Mouse (Mus musculus) hindbrain, embryonic 10.5 days (tissue): ENCODE results near the gene Tmem63c. TPM values are rescaled to one million over a fixed set of nuclear protein-coding genes. Genes with fewer than 3 reads are reported as not detected.

Experiments
- DNase-seq: peaks from one replicate; pipeline ENCODE4 v3.0.0-alpha.2; 2017; ENCODE audit warnings: low spot score
- H3K27ac ChIP-seq: fragments of 300-500 bp; sonication (generic); 2 replicates; pipeline ENCODE4 v1.5.1; 2016; ENCODE audit warnings: mild to moderate bottlenecking, moderate library complexity
- H3K27me3 ChIP-seq: fragments of 300-500 bp; sonication (generic); 2 replicates; pipeline ENCODE4 v1.6.1; 2016; ENCODE audit warnings: mild to moderate bottlenecking; ENCODE audit not compliant: poor library complexity, insufficient read depth, severe bottlenecking
- H3K36me3 ChIP-seq: fragments of 300-500 bp; sonication (generic); 2 replicates; pipeline ENCODE4 v1.6.1; 2016; ENCODE audit warnings: mild to moderate bottlenecking, moderate library complexity
- H3K4me1 ChIP-seq: fragments of 300-500 bp; sonication (generic); replicated peaks from 2 replicates; pipeline ENCODE4 v1.6.1; 2016; ENCODE audit warnings: mild to moderate bottlenecking
- H3K4me3 ChIP-seq: fragments of 300-500 bp; sonication (generic); 2 replicates; pipeline ENCODE4 v1.5.1; 2016; ENCODE audit warnings: mild to moderate bottlenecking, moderate library complexity
- H3K9me3 ChIP-seq: fragments of 300-500 bp; sonication (generic); 2 replicates; pipeline ENCODE4 v1.6.1; 2016; ENCODE audit warnings: mild to moderate bottlenecking, moderate library complexity
- WGBS: fragments of 180-500 bp; shearing (Covaris S2); methylation state at CpG from one replicate; pipeline ENCODE4 v1.1.7; 2016; 5-methylcytosine and 5-hydroxymethylcytosine counted together
- polyA plus RNA-seq: library from polyadenylated mRNA; unstranded; fragments of >200 nt; fragmentation: Nextera tagmentation; extraction: Ambion mirVana; gene quantifications from 2 replicates; pipeline ENCODE4 v1.2.1, GENCODE M21; 2016

The Tmem63c gene
- polyA plus RNA-seq, 1 experiment from 2014 or later = 0.35 TPM

- Histone ChIP-seq H3K36me3 (no peaks in the 10 kb centered on the region), H3K4me1 (peaks cover 4% of the 10 kb centered on the region; the same call in 1 of the 2 replicates), H3K4me3 (no peak overlapping the region), H3K9me3 (no peaks in the 10 kb centered on the region), H3K27me3 (no peaks in the 10 kb centered on the region), H3K27ac (no peak overlapping the region)
- DNase-seq = no peak
- 44% methylated on average over 4 of the region's 4 CpGs for WGBS
Observed at GRCm38 (mm10) chr12:87088331-87088730, 67.2 kb downstream of the Tmem63c start.

GRCm38 (mm10) chr12:87089255-87089654, 68.1 kb downstream of the Tmem63c start:
- Histone ChIP-seq H3K27ac (no peak overlapping the region), H3K4me3 (no peak overlapping the region), H3K27me3 (no peaks in the 10 kb centered on the region), H3K4me1 (peaks cover 4% of the 10 kb centered on the region; the same call in 1 of the 2 replicates), H3K9me3 (no peaks in the 10 kb centered on the region), H3K36me3 (no peaks in the 10 kb centered on the region)
- DNase-seq = no peak
- WGBS = 72% methylated on average over 4 of the region's 4 CpGs

- Histone ChIP-seq H3K9me3 (no peaks in the 10 kb centered on the region), H3K36me3 (no peaks in the 10 kb centered on the region), H3K4me1 (peaks cover 4% of the 10 kb centered on the region; the same call in 1 of the 2 replicates), H3K27ac (no peak overlapping the region), H3K4me3 (no peak overlapping the region), H3K27me3 (no peaks in the 10 kb centered on the region)
- no peak for DNase-seq
- 88% methylated on average over 2 of the region's 2 CpGs for WGBS
Observed at GRCm38 (mm10) chr12:87089701-87090100, 68.6 kb downstream of the Tmem63c start.

GRCm38 (mm10) chr12:87091916-87092315, 70.8 kb downstream of the Tmem63c start:
- no peaks in the 10 kb centered on the region for H3K9me3 ChIP-seq
- DNase-seq = no peak
- no peaks in the 10 kb centered on the region for H3K27me3 ChIP-seq
- no peak overlapping the region for H3K4me3 ChIP-seq
- H3K36me3 ChIP-seq = no peaks in the 10 kb centered on the region
- peaks cover 7% of the 10 kb centered on the region for H3K4me1 ChIP-seq
- 89% methylated on average over 2 of the region's 2 CpGs for WGBS
- no peak overlapping the region for H3K27ac ChIP-seq

- no peak overlapping the region for H3K4me3 ChIP-seq
- no peaks in the 10 kb centered on the region for H3K9me3 ChIP-seq
- whole genome bisulfite sequencing = 77% methylated on average over 4 of the region's 4 CpGs
- H3K36me3 ChIP-seq = no peaks in the 10 kb centered on the region
- H3K27ac ChIP-seq = no peak overlapping the region
- DNase-seq = no peak
- no peaks in the 10 kb centered on the region for H3K27me3 ChIP-seq
- H3K4me1 ChIP-seq = peaks cover 7% of the 10 kb centered on the region
Observed at GRCm38 (mm10) chr12:87093249-87093648, 72.1 kb downstream of the Tmem63c start.

GRCm38 (mm10) chr12:87093671-87094070, 72.5 kb downstream of the Tmem63c start:
- Histone ChIP-seq H3K4me3 (no peak overlapping the region), H3K4me1 (peaks cover 7% of the 10 kb centered on the region), H3K27ac (no peak overlapping the region), H3K9me3 (no peaks in the 10 kb centered on the region), H3K36me3 (no peaks in the 10 kb centered on the region), H3K27me3 (no peaks in the 10 kb centered on the region)
- WGBS = 80% methylated on average over 6 of the region's 6 CpGs
- DNase-seq = no peak

GRCm38 (mm10) chr12:87100331-87100730, 79.2 kb downstream of the Tmem63c start:
- no peak overlapping the region for H3K27ac ChIP-seq
- WGBS = 86% methylated on average over 4 of the region's 4 CpGs
- no peaks in the 10 kb centered on the region for H3K36me3 ChIP-seq
- H3K9me3 ChIP-seq = no peaks in the 10 kb centered on the region
- H3K27me3 ChIP-seq = peaks cover 49% of the 10 kb centered on the region
- DNase-seq = no peak
- no peak overlapping the region for H3K4me3 ChIP-seq
- peaks cover 15% of the 10 kb centered on the region for H3K4me1 ChIP-seq

GRCm38 (mm10) chr12:87102165-87102631, 81.1 kb downstream of the Tmem63c start, which contains the start of gene Ngb:
Gene Ngb, minus strand, starts transcription at chr12:87102539.
- Histone ChIP-seq H3K4me3 (peak within 1 kb of the TSS; percentile 45), H3K36me3 (no peaks in the 10 kb centered on the region), H3K27me3 (peaks cover 49% of the 10 kb centered on the region), H3K9me3 (no peaks in the 10 kb centered on the region), H3K27ac (no peak within 1 kb of the TSS), H3K4me1 (peaks cover 12% of the 10 kb centered on the region)
- 3% methylated on average over 32 of the region's 32 CpGs for WGBS
- no peak for DNase-seq

GRCm38 (mm10) chr12:87103471-87103870, 82.3 kb downstream of the Tmem63c start:
- 93% methylated on average over 4 of the region's 4 CpGs for WGBS
- peaks cover 49% of the 10 kb centered on the region for H3K27me3 ChIP-seq
- no peak for DNase-seq
- H3K27ac ChIP-seq = no peak overlapping the region
- peaks cover 15% of the 10 kb centered on the region for H3K4me1 ChIP-seq
- H3K36me3 ChIP-seq = peaks cover 5% of the 10 kb centered on the region
- H3K4me3 ChIP-seq = no peak overlapping the region
- H3K9me3 ChIP-seq = no peaks in the 10 kb centered on the region

GRCm38 (mm10) chr12:87104796-87105195, 83.7 kb downstream of the Tmem63c start:
- peaks cover 44% of the 10 kb centered on the region for H3K27me3 ChIP-seq
- H3K27ac ChIP-seq = no peak overlapping the region
- no peak overlapping the region for H3K4me3 ChIP-seq
- DNase-seq = no peak
- 88% methylated on average over 4 of the region's 4 CpGs for WGBS
- peaks cover 18% of the 10 kb centered on the region for H3K36me3 ChIP-seq
- H3K9me3 ChIP-seq = no peaks in the 10 kb centered on the region
- peaks cover 15% of the 10 kb centered on the region for H3K4me1 ChIP-seq

GRCm38 (mm10) chr12:87107357-87107977, 86.3 kb downstream of the Tmem63c start:
- Histone ChIP-seq H3K27ac (no peak overlapping the region), H3K9me3 (no peaks in the 10 kb centered on the region), H3K4me1 (peaks cover 4% of the 10 kb centered on the region), H3K27me3 (peaks cover 18% of the 10 kb centered on the region), H3K36me3 (peaks cover 40% of the 10 kb centered on the region), H3K4me3 (no peak overlapping the region)
- WGBS = 40% methylated on average over 3 of the region's 3 CpGs
- DNase-seq = no peak

GRCm38 (mm10) chr12:87121918-87122589, 100.9 kb downstream of the Tmem63c start:
- Histone ChIP-seq H3K9me3 (no peaks in the 10 kb centered on the region), H3K4me1 (no peaks in the 10 kb centered on the region), H3K27ac (no peak overlapping the region), H3K36me3 (peaks cover 65% of the 10 kb centered on the region), H3K27me3 (no peaks in the 10 kb centered on the region), H3K4me3 (no peak overlapping the region)
- DNase-seq = no peak
- 95% methylated on average over 4 of the region's 4 CpGs for WGBS

- Histone ChIP-seq H3K36me3 (peaks cover 72% of the 10 kb centered on the region), H3K27me3 (no peaks in the 10 kb centered on the region), H3K27ac (no peak overlapping the region), H3K9me3 (no peaks in the 10 kb centered on the region), H3K4me1 (no peaks in the 10 kb centered on the region), H3K4me3 (no peak overlapping the region)
- DNase-seq = no peak
- 72% methylated on average over 4 of the region's 4 CpGs for WGBS
Observed at GRCm38 (mm10) chr12:87127256-87127655, 106.1 kb downstream of the Tmem63c start.
